Mouse (Mus musculus) heart, adult 2 months (tissue): ENCODE measurements around the gene Rfx7.

Experiments
- CTCF ChIP-seq: fragments of 200-600 bp; IDR thresholded peaks from 2 replicates; pipeline ENCODE4 v1.8.1; 2022; ENCODE audit warnings: antibody characterized with exemption, mild to moderate bottlenecking, moderate library complexity
- POLR2A ChIP-seq: fragments of 200-500 bp; IDR thresholded peaks from 2 replicates; pipeline ENCODE4 v1.6.1; 2011; ENCODE audit warnings: mild to moderate bottlenecking, low read depth, low read length, control low read depth; ENCODE audit not compliant: insufficient read depth

DNA sequence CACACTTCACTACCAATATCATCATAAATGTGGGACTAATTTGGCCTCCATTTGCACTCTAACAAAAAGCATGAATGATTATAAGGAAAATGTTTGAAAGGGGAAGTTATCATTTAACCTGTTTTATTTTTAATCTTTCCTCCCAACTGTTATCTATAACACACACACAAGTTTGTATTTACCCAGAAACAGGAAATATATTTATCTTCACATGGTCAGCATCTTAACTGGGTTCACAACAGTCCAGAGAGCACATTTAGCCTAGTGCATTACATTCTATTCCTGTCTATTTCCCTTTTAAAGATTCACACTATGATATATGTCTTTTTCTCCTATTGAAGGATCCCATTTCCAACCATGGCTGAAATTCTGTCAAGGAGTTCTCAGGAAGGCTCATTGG is 43.5 kb upstream of the Rfx7 start:
- TF ChIP-seq POLR2A (no peak), CTCF (no peak)
